Mouse (Mus musculus) midbrain, embryonic 13.5 days (tissue): Measurements from ENCODE around the gene Olfr1512. TPM values are rescaled to one million over a fixed set of nuclear protein-coding genes. Genes with fewer than 3 reads are reported as not detected.

Experiments used
- ATAC-seq: fragments of 200-750 bp; cut with Nextera tagmentation; 2 replicates; pipeline ENCODE4 v1.8.0; 2017; ENCODE audit warnings: mild to moderate bottlenecking, moderate TSS enrichment, moderate library complexity
- H3K27ac ChIP-seq: fragments of 300-500 bp; sonication (generic); 2 replicates; pipeline ENCODE4 v1.5.1; 2015; ENCODE audit warnings: inconsistent platforms, mild to moderate bottlenecking, moderate library complexity
- H3K27me3 ChIP-seq: fragments of 300-500 bp; sonication (generic); 2 replicates; pipeline ENCODE4 v1.6.1; 2015; ENCODE audit warnings: mild to moderate bottlenecking, inconsistent platforms
- H3K36me3 ChIP-seq: fragments of 300-500 bp; sonication (generic); 2 replicates; pipeline ENCODE4 v1.6.1; 2015; ENCODE audit warnings: mild to moderate bottlenecking, inconsistent platforms
- H3K4me1 ChIP-seq: fragments of 300-500 bp; sonication (generic); replicated peaks from 2 replicates; pipeline ENCODE4 v1.6.1; 2015; ENCODE audit warnings: inconsistent platforms
- H3K4me2 ChIP-seq: fragments of 300-500 bp; sonication (generic); replicated peaks from 2 replicates; pipeline ENCODE4 v1.6.1; 2015; ENCODE audit warnings: moderate library complexity, mild to moderate bottlenecking, inconsistent platforms
- H3K4me3 ChIP-seq: fragments of 300-500 bp; sonication (generic); replicated peaks from 2 replicates; pipeline ENCODE4 v1.5.1; 2015; ENCODE audit warnings: mild to moderate bottlenecking, inconsistent platforms
- H3K9ac ChIP-seq: fragments of 300-500 bp; sonication (generic); replicated peaks from 2 replicates; pipeline ENCODE4 v1.6.1; 2015; ENCODE audit warnings: mild to moderate bottlenecking, inconsistent platforms
- H3K9me3 ChIP-seq: fragments of 300-500 bp; sonication (generic); 2 replicates; pipeline ENCODE4 v1.6.1; 2016; ENCODE audit warnings: mild to moderate bottlenecking, inconsistent platforms
- WGBS: fragments of 180-500 bp; shearing (Covaris S2); methylation state at CpG from one replicate; pipeline ENCODE4 v1.1.7; 2015; 5-methylcytosine and 5-hydroxymethylcytosine counted together
- polyA plus RNA-seq: library from polyadenylated mRNA; unstranded; fragments of >200 nt; fragmentation: Nextera tagmentation; extraction: Ambion mirVana; gene quantifications from 2 replicates; pipeline ENCODE4 v1.2.1, GENCODE M21; 2015

The Olfr1512 gene
- polyA plus RNA-seq, 1 experiment from 2014 or later, result not detected

DNA sequence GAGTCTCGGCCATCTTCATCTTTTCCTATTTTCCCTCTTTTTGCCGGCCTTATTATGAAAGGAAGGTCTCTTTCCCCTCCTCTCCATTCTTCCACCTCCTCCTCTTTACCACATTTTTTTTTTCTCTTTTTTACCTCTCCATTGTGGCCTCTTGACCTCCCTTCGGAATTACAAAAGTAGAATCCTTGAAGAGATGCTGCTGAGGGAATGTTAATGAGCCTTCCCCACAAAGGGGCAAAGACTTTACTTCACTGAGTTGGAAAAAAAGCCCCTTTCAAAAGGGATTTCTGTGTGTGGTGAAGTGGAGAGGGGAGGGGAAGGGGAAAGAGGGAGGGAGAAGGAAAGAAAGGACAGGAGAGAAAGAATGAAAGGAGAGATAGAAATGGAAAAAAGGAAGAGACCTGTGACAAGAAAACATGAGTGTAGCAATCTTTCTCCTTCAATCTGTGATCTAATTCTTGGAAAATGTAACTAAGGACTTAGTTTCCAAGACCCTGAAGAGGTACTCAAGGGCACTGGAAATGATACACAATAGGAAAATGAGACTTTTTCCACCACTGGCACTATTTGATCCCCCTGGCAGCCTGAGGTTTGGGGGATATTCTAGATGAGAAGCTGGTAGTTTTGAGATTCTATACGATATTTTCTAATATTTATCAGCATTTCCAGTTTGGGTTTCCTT lies 47.8 kb downstream of the Olfr1512 start:
- WGBS, result 1% methylated on average over 4 of the region's 4 CpGs
- Histone ChIP-seq H3K36me3 (no peaks in the 10 kb centered on the region), H3K4me3 (no peak overlapping the region), H3K27ac (peak overlapping the region; percentile 78), H3K4me2 (peak overlapping the region; percentile 24), H3K27me3 (no peaks in the 10 kb centered on the region), H3K4me1 (peaks cover 47% of the 10 kb centered on the region), H3K9me3 (no peaks in the 10 kb centered on the region), H3K9ac (no peak overlapping the region)
- ATAC-seq, result no peak

DNA sequence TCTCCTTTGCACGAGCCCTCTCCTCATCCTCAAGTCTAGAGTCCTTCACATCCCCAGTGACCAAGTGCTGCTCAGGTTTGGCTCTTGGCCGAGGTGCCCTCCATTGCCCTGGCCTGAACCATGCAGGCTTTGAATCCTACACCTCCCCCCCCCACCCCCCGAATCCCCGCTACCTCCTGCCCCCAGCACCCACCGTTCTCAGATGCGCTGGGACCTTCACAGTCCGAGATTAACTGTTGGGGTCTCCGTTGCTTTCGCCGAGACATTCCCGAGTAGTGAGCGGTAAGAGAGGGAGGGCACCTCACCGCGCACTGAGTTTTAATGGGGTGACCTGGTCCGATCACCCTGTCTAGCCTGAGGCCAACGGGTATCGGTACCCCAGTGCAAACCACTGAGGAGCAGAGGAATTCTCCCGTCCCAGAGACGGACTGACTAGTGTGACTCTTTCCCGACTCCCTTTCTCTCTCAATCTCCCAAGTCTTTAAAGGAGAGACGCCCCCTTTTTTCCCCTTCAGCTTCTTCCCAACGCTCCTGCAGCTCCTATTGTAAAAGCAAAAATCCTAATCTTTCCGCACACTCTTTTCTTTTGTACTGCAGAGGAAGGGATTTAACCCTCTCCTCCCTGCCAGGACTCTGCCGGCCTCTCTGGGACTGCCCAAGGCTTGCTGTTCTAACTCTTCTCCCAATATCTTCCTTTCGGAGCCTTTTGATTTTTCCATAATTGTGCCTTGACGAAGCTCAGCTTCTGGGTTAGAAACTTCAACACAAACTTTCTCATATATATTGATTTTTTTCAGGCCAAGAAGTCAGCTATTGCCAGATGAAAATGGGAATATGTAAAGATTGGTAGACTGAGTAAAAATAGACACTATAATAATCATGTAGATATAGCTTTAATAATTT lies 50.8 kb downstream of the Olfr1512 start, which contains the start of gene Sall2:
Gene Sall2, minus strand, starts transcription at position 853 of the 903 bp plus-strand sequence.
- WGBS, result under 1% methylated on average over 26 of the region's 26 CpGs
- peaks cover 57% of the 10 kb centered on the region for H3K4me1 ChIP-seq
- H3K27me3 ChIP-seq, result no peaks in the 10 kb centered on the region
- H3K27ac ChIP-seq, result peak within 1 kb of the TSS; percentile 79
- peak within 1 kb of the TSS; percentile 52 for H3K4me3 ChIP-seq
- no peaks in the 10 kb centered on the region for H3K9me3 ChIP-seq
- peak within 1 kb of the TSS; percentile 69 for H3K9ac ChIP-seq
- H3K36me3 ChIP-seq, result no peaks in the 10 kb centered on the region
- peak within 1 kb of the TSS; percentile 85 for H3K4me2 ChIP-seq
- ATAC-seq, result peak; percentile 84

DNA sequence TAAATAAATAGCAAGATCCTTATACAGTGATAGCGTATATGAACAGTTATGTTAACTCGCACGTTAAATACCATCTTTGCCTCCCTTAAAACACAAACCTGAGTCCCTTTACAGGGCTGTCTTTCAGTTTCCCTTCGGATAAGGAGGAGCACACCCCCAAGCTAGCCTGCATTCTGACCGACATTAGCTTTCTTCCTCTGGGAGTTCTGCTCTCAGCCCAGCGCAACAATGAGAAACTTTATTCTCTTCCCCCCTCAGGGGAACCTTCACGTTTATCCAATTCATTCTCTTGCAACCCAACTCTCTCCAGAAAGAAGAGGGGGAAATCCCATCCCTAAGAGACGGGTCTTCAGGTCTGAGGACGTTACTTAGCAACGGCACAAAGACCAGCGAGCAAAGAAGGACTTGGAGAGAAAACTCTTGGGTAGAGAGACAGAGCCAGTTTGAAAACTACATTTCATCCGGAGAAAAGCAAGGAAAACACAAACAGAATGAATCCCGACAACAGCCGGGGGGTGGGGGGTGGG lies 51.5 kb downstream of the Olfr1512 start:
- Histone ChIP-seq H3K9ac (peak overlapping the region; percentile 69), H3K4me3 (peak overlapping the region; percentile 52), H3K27ac (peak overlapping the region; percentile 79), H3K4me1 (peaks cover 57% of the 10 kb centered on the region), H3K27me3 (no peaks in the 10 kb centered on the region), H3K36me3 (no peaks in the 10 kb centered on the region), H3K4me2 (peak overlapping the region; percentile 85), H3K9me3 (no peaks in the 10 kb centered on the region)
- WGBS, result under 1% methylated on average over 14 of the region's 14 CpGs
- peak; percentile 71 for ATAC-seq

DNA sequence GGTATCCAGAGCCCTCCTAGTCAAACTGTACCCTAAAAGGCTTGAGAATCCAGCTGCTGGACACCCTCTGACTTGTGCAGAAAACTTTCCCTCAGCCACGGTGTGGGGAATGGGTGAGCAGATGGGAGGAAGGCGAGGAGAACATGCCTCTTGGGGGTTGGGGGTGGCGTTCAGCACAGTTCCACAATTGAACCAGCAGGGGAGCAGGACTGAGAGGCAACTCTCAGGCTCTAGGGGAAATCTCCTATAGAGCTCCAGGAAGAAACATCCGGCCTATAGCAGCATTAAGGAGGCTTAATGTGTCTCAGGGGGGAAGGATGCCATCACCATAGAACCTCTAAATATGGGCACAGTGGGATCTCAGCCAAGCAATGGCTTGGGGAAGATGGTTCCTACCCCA lies 53.1 kb downstream of the Olfr1512 start:
- no peaks in the 10 kb centered on the region for H3K36me3 ChIP-seq
- WGBS, result 0% methylated on average over 4 of the region's 4 CpGs
- peak overlapping the region; percentile 69 for H3K9ac ChIP-seq
- 0 out of 2 replicates have a peak, but pooled peaks have one; percentile 13 for ATAC-seq
- H3K4me3 ChIP-seq, result peak overlapping the region; percentile 52
- peaks cover 45% of the 10 kb centered on the region for H3K4me1 ChIP-seq
- no peaks in the 10 kb centered on the region for H3K9me3 ChIP-seq
- H3K27ac ChIP-seq, result 0 out of 2 replicates have a peak overlapping the region, but pooled peaks have one; percentile 17
- peak overlapping the region; percentile 85 for H3K4me2 ChIP-seq
- no peaks in the 10 kb centered on the region for H3K27me3 ChIP-seq

Other genes with a start within 250 kb of the Olfr1512 start
- gene Supt16, start 181.8 kb downstream of the Olfr1512 start, polyA plus RNA-seq, result 62.7 and 68.4 TPM in 2 replicates
- gene Chd8, start 121.4 kb downstream of the Olfr1512 start, polyA plus RNA-seq, result 46.5 and 50.4 TPM in 2 replicates
- 55.5 and 60.8 TPM in 2 replicates for gene Tox4, start 100.0 kb downstream of the Olfr1512 start, polyA plus RNA-seq
- 60.6 and 63.4 TPM in 2 replicates for gene Rab2b, start 99.6 kb downstream of the Olfr1512 start, polyA plus RNA-seq
- gene Mettl3, start 74.0 kb downstream of the Olfr1512 start, polyA plus RNA-seq, result 50.4 and 57.8 TPM in 2 replicates
- gene Sall2, start 50.4 kb downstream of the Olfr1512 start, polyA plus RNA-seq, result 56.6 and 56.9 TPM in 2 replicates
- gene Olfr1513, start 22.8 kb downstream of the Olfr1512 start, polyA plus RNA-seq, result not detected in 2 replicates
- gene Olfr1511, start 18.2 kb upstream of the Olfr1512 start, polyA plus RNA-seq, result not detected in 2 replicates
- gene Olfr1510, start 35.2 kb upstream of the Olfr1512 start, polyA plus RNA-seq, result not detected in 2 replicates
- not detected in 2 replicates for gene Olfr1509, start 63.8 kb upstream of the Olfr1512 start, polyA plus RNA-seq
- gene Olfr1508, start 88.3 kb upstream of the Olfr1512 start, polyA plus RNA-seq, result not detected in 2 replicates
- gene Olfr1507, start 116.6 kb upstream of the Olfr1512 start, polyA plus RNA-seq, result not detected in 2 replicates